Mouse (Mus musculus) olfactory bulb, adult 2 months (tissue): ENCODE data around the gene Tmem258. TPM values are rescaled to one million over a fixed set of nuclear protein-coding genes. Genes with fewer than 3 reads are reported as not detected.

Experiments used
- H3K27ac ChIP-seq: fragments of 200-500 bp; 2 replicates; pipeline ENCODE4 v1.5.1; 2012; ENCODE audit warnings: low read depth, low read length; ENCODE audit not compliant: insufficient read depth
- H3K4me1 ChIP-seq: fragments of 200-500 bp; 2 replicates; pipeline ENCODE4 v1.6.1; 2012; ENCODE audit warnings: low read length; ENCODE audit not compliant: control insufficient read depth, insufficient read depth
- H3K4me3 ChIP-seq: fragments of 200-500 bp; 2 replicates; pipeline ENCODE4 v1.5.1; 2012; ENCODE audit warnings: mild to moderate bottlenecking, low read depth, low read length, moderate library complexity; ENCODE audit not compliant: insufficient read depth
- CTCF ChIP-seq: fragments of 200-500 bp; IDR thresholded peaks from 2 replicates; pipeline ENCODE4 v1.5.1; 2012; ENCODE audit warnings: low read depth, mild to moderate bottlenecking, low read length, moderate library complexity; ENCODE audit not compliant: insufficient read depth
- POLR2A ChIP-seq: fragments of 200-500 bp; IDR thresholded peaks from 2 replicates; pipeline ENCODE4 v1.6.1; 2012; ENCODE audit warnings: mild to moderate bottlenecking, low read depth, low read length, moderate library complexity; ENCODE audit not compliant: insufficient read depth
- WGBS: fragments of 180-500 bp; shearing (Covaris S2); methylation state at CpG from one replicate; pipeline ENCODE4 v1.1.7; 2018; 5-methylcytosine and 5-hydroxymethylcytosine counted together
- polyA plus RNA-seq: library from polyadenylated mRNA; stranded (reverse); fragments of >200 nt; gene quantifications from 2 replicates; pipeline ENCODE4 v1.2.4, GENCODE M21; 2012; ENCODE audit warnings: low replicate concordance; ENCODE audit not compliant: missing spikeins, insufficient read depth, insufficient read length

Gene Tmem258
- polyA plus RNA-seq, 1 experiment: not detected

- no peak for TF ChIP-seq POLR2A
- TF ChIP-seq CTCF: no peak
- 40% methylated on average over 26 of the region's 26 CpGs for WGBS
Observed at GRCm38 (mm10) chr19:10224637-10225453, 21.0 kb downstream of the Tmem258 start.

GRCm38 (mm10) chr19:10225767-10226166, 22.0 kb downstream of the Tmem258 start:
- no peaks in the 10 kb centered on the region for H3K4me1 ChIP-seq
- WGBS: 77% methylated on average over 4 of the region's 4 CpGs
- TF ChIP-seq CTCF: no peak
- no peak for TF ChIP-seq POLR2A

More at GRCm38 (mm10) chr19:10224637-10225453, 21.0 kb downstream of the Tmem258 start:
- Histone ChIP-seq H3K4me3 (no peak overlapping the region), H3K4me1 (no peaks in the 10 kb centered on the region), H3K27ac (no peak overlapping the region)

GRCm38 (mm10) chr19:10231016-10231415, 27.2 kb downstream of the Tmem258 start:
- Histone ChIP-seq H3K4me3 (no peak overlapping the region), H3K4me1 (no peaks in the 10 kb centered on the region), H3K27ac (no peak overlapping the region)
- WGBS: 26% methylated on average over 7 of the region's 7 CpGs
- TF ChIP-seq POLR2A (no peak), CTCF (no peak)

More at GRCm38 (mm10) chr19:10225767-10226166, 22.0 kb downstream of the Tmem258 start:
- no peak overlapping the region for H3K27ac ChIP-seq
- no peak overlapping the region for H3K4me3 ChIP-seq

- Histone ChIP-seq H3K4me3 (no peak overlapping the region), H3K27ac (no peak overlapping the region), H3K4me1 (no peaks in the 10 kb centered on the region)
- 54% methylated on average over 5 of the region's 5 CpGs for WGBS
- no peak for TF ChIP-seq POLR2A
- no peak for TF ChIP-seq CTCF
Observed at GRCm38 (mm10) chr19:10231871-10232270, 28.1 kb downstream of the Tmem258 start.

- Histone ChIP-seq H3K27ac (no peak overlapping the region), H3K4me3 (no peak overlapping the region), H3K4me1 (no peaks in the 10 kb centered on the region)
- WGBS: 54% methylated on average over 9 of the region's 9 CpGs
- TF ChIP-seq CTCF: no peak
- TF ChIP-seq POLR2A: no peak
Observed at GRCm38 (mm10) chr19:10232327-10233017, 28.7 kb downstream of the Tmem258 start.

- TF ChIP-seq POLR2A: no peak
- no peak for TF ChIP-seq CTCF
- Histone ChIP-seq H3K4me3 (no peak overlapping the region), H3K27ac (no peak overlapping the region), H3K4me1 (peaks cover 8% of the 10 kb centered on the region)
- 86% methylated on average over 9 of the region's 9 CpGs for WGBS
Observed at GRCm38 (mm10) chr19:10235784-10236565, 32.2 kb downstream of the Tmem258 start.

GRCm38 (mm10) chr19:10238477-10238876, 34.7 kb downstream of the Tmem258 start:
- WGBS: 71% methylated on average over 3 of the region's 3 CpGs
- TF ChIP-seq POLR2A (no peak), CTCF (no peak)

GRCm38 (mm10) chr19:10239419-10239818, 35.6 kb downstream of the Tmem258 start:
- Histone ChIP-seq H3K4me3 (no peak overlapping the region), H3K4me1 (peaks cover 8% of the 10 kb centered on the region), H3K27ac (no peak overlapping the region)
- 55% methylated on average over 2 of the region's 2 CpGs for WGBS
- TF ChIP-seq CTCF (no peak), POLR2A (no peak)

More at GRCm38 (mm10) chr19:10238477-10238876, 34.7 kb downstream of the Tmem258 start:
- peaks cover 8% of the 10 kb centered on the region for H3K4me1 ChIP-seq
- H3K4me3 ChIP-seq: no peak overlapping the region
- no peak overlapping the region for H3K27ac ChIP-seq
